Comparison of ENCODE assay signal across 14 mouse cellular contexts in genomic region chr11:114876176-114876575, GRCm38 (mm10). TPM values are rescaled to one million over a fixed set of nuclear protein-coding genes. Genes with fewer than 3 reads are reported as not detected.
DNase-seq lines count a peak whose midpoint lies in the region; ATAC-seq and TF ChIP-seq lines count a peak whose summit lies in the region.
"Had no signal": no experiment of that assay in that cellular context is flagged by ENCODE, and none has a peak within 500 bp of the region (broad histone marks: within the 10 kb centered on the region; RNA-seq: fewer than 3 reads in every experiment).

No protein-coding gene starts in this region.

- no peak overlapping the region for H3K4me3 ChIP-seq in spleen, adult 2 months (ENCODE audit: extremely low read depth, insufficient read depth, insufficient read length)
- no peak overlapping the region for H3K4me3 ChIP-seq in kidney, embryonic 15.5 days (replicated peaks)
- H3K4me3 ChIP-seq: embryonic facial prominence, embryonic 15.5 days; neural tube, embryonic 13.5 days had no signal

- TF ChIP-seq CTCF in spleen, adult 2 months (IDR thresholded peaks at IDR 0.05; ENCODE audit: extremely low read depth, insufficient read depth, insufficient read length, insufficient replicate concordance): no peak

- no peaks in the 10 kb centered on the region for H3K9me3 ChIP-seq in kidney, embryonic 15.5 days (replicated peaks)
- H3K9me3 ChIP-seq: embryonic facial prominence, embryonic 15.5 days; neural tube, embryonic 13.5 days had no signal

- peak overlapping the region; percentile 51 for H3K27ac ChIP-seq in spleen, adult 2 months (ENCODE audit: insufficient read depth, low read length)
- peak overlapping the region; percentile 82 for H3K27ac ChIP-seq in kidney, embryonic 15.5 days
- H3K27ac ChIP-seq: embryonic facial prominence, embryonic 15.5 days; macrophage; neural tube, embryonic 13.5 days had no signal

- WGBS in spleen, adult 2 months: 58% methylated on average over 7 of the region's 7 CpGs
- 26% methylated on average over 7 of the region's 7 CpGs for WGBS in kidney, embryonic 15.5 days

- DNase-seq in spleen, adult 2 months (ENCODE audit: low read depth in 1 of 2, low spot score in 2 of 2): no peak
- DNase-seq in spleen, postnatal 14 days (ENCODE audit: low spot score in 2 of 2): no peak
- peak; percentile 54 for DNase-seq in ZHBTc4 (ENCODE audit: low read depth, low spot score)
- peak; percentile 45 for DNase-seq in thymus, postnatal 4 days
- no peak for DNase-seq in urinary bladder, postnatal 36 days (ENCODE audit: low spot score in 2 of 2)
- DNase-seq: liver; right cerebral cortex, postnatal 25 days had no signal

- peak; percentile 41; the same call in 1 of the 2 replicates for ATAC-seq in kidney, embryonic 15.5 days (replicated peaks; ENCODE audit: low FRiP score)
- no peak for ATAC-seq in erythroblast, adult 5-6 weeks (replicated peaks; ENCODE audit: low FRiP score, poor library complexity, severe bottlenecking)
- ATAC-seq in cerebellum, adult (ENCODE audit: insufficient number of reproducible peaks, low FRiP score, low TSS enrichment): no peak

- no peaks in the 10 kb centered on the region for H3K27me3 ChIP-seq in spleen, adult 2 months (ENCODE audit: control insufficient read depth, insufficient read depth, low read length)
- H3K27me3 ChIP-seq in kidney, embryonic 15.5 days: no peaks in the 10 kb centered on the region
- H3K27me3 ChIP-seq: embryonic facial prominence, embryonic 15.5 days; neural tube, embryonic 13.5 days had no signal

- peaks cover 20% of the 10 kb centered on the region; the same call in 1 of the 2 replicates for H3K4me1 ChIP-seq in spleen, adult 2 months (ENCODE audit: control insufficient read depth, insufficient read depth, insufficient read length)
- H3K4me1 ChIP-seq in kidney, embryonic 15.5 days: peaks cover 61% of the 10 kb centered on the region

- no peak for TF ChIP-seq POLR2A in spleen, adult 2 months (IDR thresholded peaks at IDR 0.05; ENCODE audit: low read depth, low read length)

- H3K9ac ChIP-seq in kidney, embryonic 15.5 days: no peak overlapping the region
- H3K9ac ChIP-seq: embryonic facial prominence, embryonic 15.5 days; neural tube, embryonic 13.5 days had no signal

- H3K36me3 ChIP-seq in spleen, adult 2 months (ENCODE audit: control insufficient read depth, insufficient read depth, low read length): no peaks in the 10 kb centered on the region
- H3K36me3 ChIP-seq in kidney, embryonic 15.5 days: peaks cover 9% of the 10 kb centered on the region
- H3K36me3 ChIP-seq: neural tube, embryonic 13.5 days had no signal

- 0 out of 2 replicates have a peak overlapping the region, but pooled peaks have one; percentile 20 for H3K4me2 ChIP-seq in kidney, embryonic 15.5 days
- H3K4me2 ChIP-seq: embryonic facial prominence, embryonic 15.5 days; neural tube, embryonic 13.5 days had no signal

RNA-seq across cellular contexts. Expression of gene Cd300a, which starts 13.7 kb away (rescaled TPM):
- 11.6 and 12.5 TPM in 2 replicates for polyA plus RNA-seq in spleen, adult 2 months (2012; rRNA removed)
- 1.7 and 1.8 TPM in 2 replicates for polyA plus RNA-seq in kidney, embryonic 15.5 days (2015; fragmentation: Nextera tagmentation; extraction: Ambion mirVana)
- 3.8 and 4.8 TPM in 2 replicates for total RNA-seq in erythroblast, adult 5-6 weeks (2015; ENCODE audit: low replicate concordance)
- total RNA-seq in erythroblast, adult 5-6 weeks (2017; ENCODE audit: low replicate concordance): 3.7 and 7.1 TPM in 2 replicates

RNA-seq across cellular contexts. Expression of gene Gprc5c, which starts 25.2 kb away (rescaled TPM):
- polyA plus RNA-seq in spleen, adult 2 months (2012; rRNA removed): 9.3 and 9.5 TPM in 2 replicates
- 119 TPM in 2 replicates for polyA plus RNA-seq in kidney, embryonic 15.5 days (2015; fragmentation: Nextera tagmentation; extraction: Ambion mirVana)
- 0.77 TPM in 1 of 2 replicates, not detected in the other for total RNA-seq in erythroblast, adult 5-6 weeks (2015; ENCODE audit: low replicate concordance)
- total RNA-seq in erythroblast, adult 5-6 weeks (2017; ENCODE audit: low replicate concordance): 0.09 TPM in 1 of 2 replicates, not detected in the other

RNA-seq across cellular contexts. Expression of gene Cd300lb, which starts 58.0 kb away (rescaled TPM):
- polyA plus RNA-seq in spleen, adult 2 months (2012; rRNA removed): 3.1 and 5.3 TPM in 2 replicates
- 0.25 and 0.31 TPM in 2 replicates for polyA plus RNA-seq in kidney, embryonic 15.5 days (2015; fragmentation: Nextera tagmentation; extraction: Ambion mirVana)
- 9.2 and 20.9 TPM in 2 replicates for total RNA-seq in erythroblast, adult 5-6 weeks (2015; ENCODE audit: low replicate concordance)
- 9.6 and 14.8 TPM in 2 replicates for total RNA-seq in erythroblast, adult 5-6 weeks (2017; ENCODE audit: low replicate concordance)
- total RNA-seq: layer of hippocampus, adult 18-20 months had no signal

Comparison
In these comparisons a context has a peak if more than half of its experiments do, and no peak if none do; other contexts are left out.
1. DNase-seq: peak in ZHBTc4 (single experiment) and thymus, postnatal 4 days (single experiment); none in spleen, adult 2 months (0 of 2), spleen, postnatal 14 days (0 of 2) and urinary bladder, postnatal 36 days (0 of 2).
2. RNA of gene Gprc5c, which starts 25.2 kb away (polyA plus RNA-seq): 119 TPM in kidney, embryonic 15.5 days; 9.3 to 9.5 TPM in spleen, adult 2 months; every median in the first group is over 10 times any median in the second.